Mouse (Mus musculus) lung, embryonic 15.5 days (tissue): ENCODE measurements at regions not wholly inside any gene's neighbourhood (a gene's known extent, or its start where the extent isn't known, plus 50 kb on each side); places are given as distances from the start of the nearest gene placed in this dataset.

Experiments
- ATAC-seq: fragments of 200-750 bp; cut with Nextera tagmentation; 2 replicates; pipeline ENCODE4 v1.8.0; 2017; ENCODE audit warnings: moderate number of reproducible peaks, borderline replicate concordance; ENCODE audit not compliant: low FRiP score, low TSS enrichment; ENCODE audit errors: extremely low read depth
- H3K27ac ChIP-seq: fragments of 300-500 bp; sonication (generic); 2 replicates; pipeline ENCODE4 v1.5.1; 2015; ENCODE audit warnings: moderate library complexity, mild to moderate bottlenecking, inconsistent platforms
- H3K27me3 ChIP-seq: fragments of 300-500 bp; sonication (generic); 2 replicates; pipeline ENCODE4 v1.6.1; 2015; ENCODE audit warnings: inconsistent platforms
- H3K36me3 ChIP-seq: fragments of 300-500 bp; sonication (generic); 2 replicates; pipeline ENCODE4 v1.6.1; 2015; ENCODE audit warnings: inconsistent platforms
- H3K4me1 ChIP-seq: fragments of 300-500 bp; sonication (generic); 2 replicates; pipeline ENCODE4 v1.6.1; 2015; ENCODE audit warnings: inconsistent platforms
- H3K4me2 ChIP-seq: fragments of 300-500 bp; sonication (generic); 2 replicates; pipeline ENCODE4 v1.6.1; 2015; ENCODE audit warnings: inconsistent platforms, mild to moderate bottlenecking, moderate library complexity
- H3K4me3 ChIP-seq: fragments of 300-500 bp; sonication (generic); 2 replicates; pipeline ENCODE4 v1.5.1; 2015; ENCODE audit warnings: mild to moderate bottlenecking, inconsistent platforms
- H3K9ac ChIP-seq: fragments of 300-500 bp; sonication (generic); 2 replicates; pipeline ENCODE4 v1.6.1; 2015; ENCODE audit warnings: inconsistent platforms
- H3K9me3 ChIP-seq: fragments of 300-500 bp; sonication (generic); 2 replicates; pipeline ENCODE4 v1.6.1; 2016; ENCODE audit warnings: inconsistent platforms
- WGBS: fragments of 180-500 bp; shearing (Covaris S2); methylation state at CpG from one replicate; pipeline ENCODE4 v1.1.7; 2015; 5-methylcytosine and 5-hydroxymethylcytosine counted together

DNA sequence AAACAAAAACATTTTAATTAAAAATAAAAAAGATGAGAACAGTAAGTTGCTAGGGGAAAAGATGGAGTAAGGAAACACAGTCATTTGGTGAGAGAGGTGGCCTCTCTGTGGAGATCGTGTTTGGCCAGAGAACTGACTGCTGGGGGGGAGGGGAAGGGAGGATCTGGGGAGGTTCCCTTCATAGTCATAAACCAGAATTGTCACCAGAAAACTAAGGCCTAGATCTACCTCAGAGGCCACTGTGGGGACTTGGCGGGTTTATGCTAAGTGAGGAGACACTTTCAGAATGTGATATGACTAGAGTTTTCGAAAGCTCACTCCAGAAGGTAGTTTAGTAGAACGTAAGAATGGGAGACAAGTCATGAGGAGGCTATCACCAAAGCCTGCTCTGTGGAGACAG is 339.4 kb upstream of the Rnaseh2b start:
- Histone ChIP-seq H3K4me3 (no peak overlapping the region), H3K27ac (no peak overlapping the region), H3K4me1 (peaks cover 16% of the 10 kb centered on the region), H3K9ac (no peak overlapping the region), H3K36me3 (no peaks in the 10 kb centered on the region), H3K4me2 (no peak overlapping the region), H3K27me3 (no peaks in the 10 kb centered on the region), H3K9me3 (no peaks in the 10 kb centered on the region)
- no peak for ATAC-seq
- WGBS, result 88% methylated on average over 4 of the region's 4 CpGs

DNA sequence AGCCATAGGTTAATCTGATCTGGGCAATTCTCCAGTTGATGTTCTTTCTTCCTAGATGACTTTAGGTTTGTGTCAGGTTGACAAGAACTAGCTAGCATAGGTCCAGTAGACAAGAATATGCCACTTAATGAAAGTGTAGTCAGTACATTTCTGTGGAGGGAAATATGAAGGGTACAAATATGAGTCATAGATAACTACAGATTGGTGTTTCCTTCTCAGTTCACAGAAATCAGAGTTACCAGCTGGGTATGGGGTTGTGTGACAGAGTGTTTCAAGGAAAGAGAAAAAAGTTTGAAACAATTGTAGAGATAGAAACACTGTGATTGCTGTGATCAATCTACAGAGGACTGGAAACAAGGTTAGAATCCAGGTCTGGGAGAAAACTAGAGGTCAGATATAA is 337.0 kb upstream of the Rnaseh2b start:
- Histone ChIP-seq H3K9ac (no peak overlapping the region), H3K36me3 (no peaks in the 10 kb centered on the region), H3K4me2 (no peak overlapping the region), H3K27ac (no peak overlapping the region), H3K4me1 (peaks cover 5% of the 10 kb centered on the region; the same call in 1 of the 2 replicates), H3K9me3 (no peaks in the 10 kb centered on the region), H3K4me3 (no peak overlapping the region), H3K27me3 (no peaks in the 10 kb centered on the region)
- no peak for ATAC-seq

DNA sequence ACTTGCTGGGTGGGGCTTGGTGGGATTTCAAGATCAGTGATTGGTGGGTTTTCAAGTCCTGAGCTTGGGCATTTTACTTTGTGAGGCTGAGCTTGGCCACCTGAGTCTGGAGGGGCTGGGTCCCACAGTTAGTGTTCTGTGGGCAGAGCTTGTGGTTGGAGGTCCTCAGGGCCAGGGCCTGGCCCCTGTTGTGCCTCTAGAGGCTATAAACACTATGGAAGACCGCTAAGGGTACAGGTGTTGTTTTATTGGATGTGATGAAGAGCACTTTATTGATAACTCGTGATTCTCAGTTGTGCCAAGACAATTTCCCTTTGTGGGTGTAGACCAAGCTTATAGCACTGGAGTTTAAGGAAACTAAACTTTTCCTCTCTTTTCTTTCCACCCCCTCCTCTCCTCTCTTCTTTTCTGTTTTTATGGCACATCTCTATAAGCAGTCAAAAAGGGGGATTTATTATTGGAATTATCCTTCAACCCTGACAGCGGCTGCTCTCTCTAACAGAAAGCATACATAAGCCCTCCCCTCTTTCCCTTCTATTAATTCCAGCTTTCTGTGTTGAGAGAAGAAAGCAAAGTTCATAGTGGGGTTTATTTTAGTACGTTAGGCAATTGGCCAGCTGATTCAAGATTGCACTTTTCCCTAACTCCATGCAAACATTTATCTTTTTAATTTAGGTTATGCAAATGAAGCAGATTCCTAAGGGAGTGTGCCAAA is 332.0 kb upstream of the Rnaseh2b start:
- H3K36me3 ChIP-seq, result no peaks in the 10 kb centered on the region
- H3K9ac ChIP-seq, result no peak overlapping the region
- no peaks in the 10 kb centered on the region for H3K27me3 ChIP-seq
- H3K27ac ChIP-seq, result no peak overlapping the region
- H3K4me2 ChIP-seq, result no peak overlapping the region
- WGBS, result 63% methylated on average over 4 of the region's 4 CpGs
- no peaks in the 10 kb centered on the region for H3K4me1 ChIP-seq
- no peaks in the 10 kb centered on the region for H3K9me3 ChIP-seq
- ATAC-seq, result no peak
- no peak overlapping the region for H3K4me3 ChIP-seq

DNA sequence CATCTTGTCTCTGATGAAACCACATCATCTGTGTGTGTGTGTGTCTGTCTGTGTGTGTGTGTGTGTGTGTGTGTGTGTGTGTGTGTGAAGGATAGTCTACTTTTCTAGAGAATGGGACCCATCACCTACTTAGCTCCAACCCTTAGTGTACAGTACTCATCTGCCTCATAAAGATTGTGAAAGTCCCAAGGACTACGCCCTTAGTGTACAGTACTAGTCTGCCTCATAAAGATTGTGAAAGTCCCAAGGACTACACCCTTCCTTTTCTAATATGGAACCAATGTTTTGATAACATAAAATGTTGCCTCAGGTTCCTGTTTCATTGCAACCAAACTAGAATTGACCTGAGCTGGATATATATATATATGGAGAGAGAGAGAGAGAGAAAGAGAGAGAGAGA is 323.9 kb upstream of the Rnaseh2b start:
- Histone ChIP-seq H3K36me3 (no peaks in the 10 kb centered on the region), H3K4me3 (no peak overlapping the region), H3K9ac (no peak overlapping the region), H3K4me1 (no peaks in the 10 kb centered on the region), H3K27me3 (no peaks in the 10 kb centered on the region), H3K27ac (no peak overlapping the region), H3K9me3 (no peaks in the 10 kb centered on the region), H3K4me2 (no peak overlapping the region)
- ATAC-seq, result no peak
- 92% methylated on average over 1 of the region's 1 CpGs for WGBS

DNA sequence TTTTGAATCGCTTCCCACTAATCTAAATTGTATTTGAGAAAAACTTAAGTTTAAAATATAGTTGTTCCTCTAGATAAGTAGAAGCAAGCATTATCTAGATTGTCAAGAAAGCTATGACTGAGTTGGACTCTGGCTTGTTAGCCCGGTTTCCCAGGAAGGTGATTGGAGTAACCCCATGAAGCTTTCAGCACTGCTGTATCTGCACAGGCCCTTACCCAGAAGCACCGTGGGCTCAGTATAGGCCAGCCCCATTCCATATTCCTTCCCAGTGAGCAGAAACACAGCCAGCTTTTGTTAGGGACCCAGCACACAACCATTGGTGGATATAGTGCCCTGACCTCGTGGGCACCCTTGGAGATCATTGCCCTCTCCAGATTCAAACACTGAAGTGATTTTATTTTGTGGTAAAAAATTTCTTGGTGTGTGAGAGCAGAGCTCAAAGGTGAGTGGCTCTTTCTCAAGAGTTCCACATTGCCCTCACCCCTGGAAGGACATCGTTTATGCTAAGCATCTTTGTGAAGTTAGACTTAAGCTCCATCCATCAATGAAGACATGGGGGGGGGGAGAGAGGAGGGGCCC is 323.3 kb upstream of the Rnaseh2b start:
- Histone ChIP-seq H3K9ac (no peak overlapping the region), H3K36me3 (no peaks in the 10 kb centered on the region), H3K4me2 (no peak overlapping the region), H3K27ac (no peak overlapping the region), H3K27me3 (no peaks in the 10 kb centered on the region), H3K4me1 (no peaks in the 10 kb centered on the region), H3K4me3 (no peak overlapping the region), H3K9me3 (no peaks in the 10 kb centered on the region)
- 75% methylated on average over 5 of the region's 5 CpGs for WGBS
- no peak for ATAC-seq

DNA sequence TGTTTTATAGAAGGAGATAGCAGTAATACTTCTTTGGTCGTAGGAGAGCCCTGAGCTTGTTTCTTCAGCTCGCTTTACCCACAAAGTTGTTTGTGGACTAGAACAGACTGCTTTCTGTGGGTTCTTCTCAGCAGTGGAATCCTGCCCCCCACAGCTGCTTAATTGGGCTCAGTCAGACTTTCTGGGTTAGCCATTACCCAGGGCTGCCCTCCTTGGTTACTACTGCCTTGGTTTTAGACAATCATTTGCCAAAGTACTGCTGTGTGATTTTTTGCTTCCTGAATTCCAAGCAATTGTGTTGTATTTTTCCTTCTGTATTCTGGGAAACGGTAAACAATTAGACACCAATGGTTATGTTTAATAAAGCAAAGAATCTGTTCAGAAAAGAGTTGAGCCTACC is 321.8 kb upstream of the Rnaseh2b start:
- Histone ChIP-seq H3K36me3 (no peaks in the 10 kb centered on the region), H3K4me1 (no peaks in the 10 kb centered on the region), H3K27ac (no peak overlapping the region), H3K9me3 (no peaks in the 10 kb centered on the region), H3K9ac (no peak overlapping the region), H3K27me3 (no peaks in the 10 kb centered on the region), H3K4me2 (no peak overlapping the region), H3K4me3 (no peak overlapping the region)
- WGBS, result 83% methylated on average over 3 of the region's 3 CpGs
- no peak for ATAC-seq

DNA sequence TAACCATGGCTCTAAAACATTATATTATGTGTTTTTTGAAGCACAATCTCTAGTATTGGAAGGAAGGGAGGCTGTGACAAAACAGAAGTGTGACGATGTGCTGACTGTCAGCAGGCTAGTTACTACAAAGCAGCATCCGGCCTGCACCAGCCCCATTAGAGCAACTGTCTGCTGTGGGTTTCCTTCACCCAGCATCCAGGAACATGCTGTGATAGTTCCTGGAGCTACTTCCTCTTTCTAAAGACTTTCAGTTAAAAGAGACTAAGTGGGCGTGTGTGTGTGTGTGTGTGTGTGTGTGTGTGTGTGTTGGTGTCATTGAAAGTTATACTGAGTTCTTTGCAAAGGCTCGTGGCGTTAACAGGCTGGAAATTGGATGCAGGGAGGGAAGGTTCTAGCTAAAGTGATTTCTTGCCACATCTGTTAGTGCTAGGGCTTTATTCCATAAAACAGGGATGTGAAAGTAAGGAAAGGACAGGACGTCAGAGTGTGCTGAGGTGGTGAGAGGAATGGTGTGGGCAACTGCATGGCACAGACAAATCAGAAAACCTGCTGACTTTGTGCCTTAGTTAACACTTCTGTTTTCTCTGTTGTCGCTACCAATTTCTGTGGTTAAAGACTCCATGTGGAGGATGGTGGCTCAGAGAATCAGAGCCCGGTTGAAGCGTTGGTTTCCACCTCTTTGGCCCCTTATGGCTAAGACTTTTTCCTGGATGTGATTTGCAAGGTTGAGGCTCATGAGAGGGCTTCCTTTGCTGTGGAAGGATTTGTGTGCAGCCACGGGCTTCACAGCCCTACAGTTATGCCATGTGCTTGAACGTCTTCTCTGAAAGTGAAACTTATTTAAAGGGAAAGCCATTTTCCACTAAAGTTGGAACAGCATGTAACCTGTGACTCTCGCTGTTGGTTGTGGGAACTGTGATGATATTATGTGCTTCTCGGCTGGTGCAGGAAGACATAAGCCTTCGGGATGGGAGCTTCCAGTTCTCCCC is 321.0 kb upstream of the Rnaseh2b start:
- H3K36me3 ChIP-seq, result no peaks in the 10 kb centered on the region
- no peak overlapping the region for H3K27ac ChIP-seq
- H3K27me3 ChIP-seq, result no peaks in the 10 kb centered on the region
- 69% methylated on average over 14 of the region's 14 CpGs for WGBS
- no peaks in the 10 kb centered on the region for H3K4me1 ChIP-seq
- no peak for ATAC-seq
- H3K9ac ChIP-seq, result no peak overlapping the region
- H3K4me3 ChIP-seq, result no peak overlapping the region
- no peak overlapping the region for H3K4me2 ChIP-seq
- H3K9me3 ChIP-seq, result no peaks in the 10 kb centered on the region

DNA sequence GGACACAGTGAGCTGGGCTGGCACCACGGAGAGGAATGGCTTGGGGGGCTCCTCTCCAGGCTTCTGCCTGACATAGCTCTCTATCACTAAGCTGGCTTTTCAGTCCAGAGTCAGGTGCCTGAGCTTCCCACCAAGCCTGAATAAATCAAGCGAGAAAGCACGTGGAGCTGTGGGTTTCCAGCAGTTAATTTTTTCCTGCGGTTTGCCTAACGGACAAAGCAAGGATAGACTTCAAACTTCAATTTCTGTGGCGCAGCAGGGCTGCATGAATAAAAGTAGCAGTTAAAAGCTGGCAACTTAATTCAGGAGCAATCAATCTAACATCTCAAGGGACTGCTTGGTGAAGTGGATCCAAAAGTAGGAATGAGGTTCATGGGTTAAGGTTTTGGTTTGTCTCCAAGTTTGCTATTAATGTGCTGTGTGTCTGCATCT is 317.1 kb upstream of the Rnaseh2b start:
- H3K27ac ChIP-seq, result no peak overlapping the region
- no peak overlapping the region for H3K9ac ChIP-seq
- H3K36me3 ChIP-seq, result no peaks in the 10 kb centered on the region
- no peaks in the 10 kb centered on the region for H3K4me1 ChIP-seq
- H3K27me3 ChIP-seq, result no peaks in the 10 kb centered on the region
- 66% methylated on average over 6 of the region's 6 CpGs for WGBS
- no peak for ATAC-seq
- H3K9me3 ChIP-seq, result no peaks in the 10 kb centered on the region
- no peak overlapping the region for H3K4me3 ChIP-seq
- H3K4me2 ChIP-seq, result no peak overlapping the region

DNA sequence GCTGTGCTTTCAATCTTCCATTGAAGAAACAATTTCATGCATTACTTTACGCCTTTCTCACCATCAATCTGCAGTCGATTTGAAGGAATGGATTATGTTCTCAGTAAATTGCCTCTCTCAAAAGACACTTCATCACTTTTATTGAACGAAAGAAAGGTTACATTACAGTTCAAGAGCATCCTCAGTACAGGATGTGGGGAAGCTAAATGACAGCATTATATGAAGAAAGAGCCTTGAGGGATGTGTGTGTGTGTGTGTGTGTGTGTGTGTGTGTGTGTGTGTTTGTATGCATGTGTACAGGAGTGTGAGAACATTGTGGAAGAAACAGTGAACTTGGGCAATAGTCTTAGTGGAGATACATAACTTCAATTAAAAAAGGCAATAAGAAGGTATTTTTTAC is 311.8 kb upstream of the Rnaseh2b start:
- Histone ChIP-seq H3K27ac (no peak overlapping the region), H3K27me3 (no peaks in the 10 kb centered on the region), H3K9ac (no peak overlapping the region), H3K4me1 (no peaks in the 10 kb centered on the region), H3K4me3 (no peak overlapping the region), H3K9me3 (no peaks in the 10 kb centered on the region), H3K4me2 (no peak overlapping the region), H3K36me3 (no peaks in the 10 kb centered on the region)
- WGBS, result 69% methylated on average over 3 of the region's 3 CpGs
- ATAC-seq, result no peak

DNA sequence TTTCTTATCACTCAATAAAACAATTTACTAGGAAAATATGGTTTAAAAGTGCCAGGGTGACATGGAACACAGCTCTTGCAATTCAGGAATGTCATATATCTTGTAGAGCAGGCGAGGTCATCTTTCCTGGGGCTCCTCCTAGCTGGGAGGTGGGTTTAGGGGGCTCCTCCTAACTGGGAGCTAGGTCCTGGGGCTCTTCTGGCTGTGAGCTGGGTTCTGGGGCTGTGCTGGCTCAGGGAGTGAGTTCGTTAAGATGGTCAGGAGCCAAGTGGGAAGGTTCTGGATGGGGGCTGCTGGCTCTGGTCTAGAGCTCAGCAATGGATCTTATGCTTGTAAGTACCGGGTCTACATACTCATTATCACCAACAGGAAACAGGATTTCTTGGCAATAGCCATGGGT is 306.8 kb upstream of the Rnaseh2b start:
- H3K9ac ChIP-seq, result no peak overlapping the region
- WGBS, result 53% methylated on average over 3 of the region's 3 CpGs
- H3K27me3 ChIP-seq, result no peaks in the 10 kb centered on the region
- no peak overlapping the region for H3K4me2 ChIP-seq
- H3K4me1 ChIP-seq, result no peaks in the 10 kb centered on the region
- H3K9me3 ChIP-seq, result no peaks in the 10 kb centered on the region
- H3K36me3 ChIP-seq, result no peaks in the 10 kb centered on the region
- H3K27ac ChIP-seq, result no peak overlapping the region
- ATAC-seq, result no peak
- H3K4me3 ChIP-seq, result no peak overlapping the region

DNA sequence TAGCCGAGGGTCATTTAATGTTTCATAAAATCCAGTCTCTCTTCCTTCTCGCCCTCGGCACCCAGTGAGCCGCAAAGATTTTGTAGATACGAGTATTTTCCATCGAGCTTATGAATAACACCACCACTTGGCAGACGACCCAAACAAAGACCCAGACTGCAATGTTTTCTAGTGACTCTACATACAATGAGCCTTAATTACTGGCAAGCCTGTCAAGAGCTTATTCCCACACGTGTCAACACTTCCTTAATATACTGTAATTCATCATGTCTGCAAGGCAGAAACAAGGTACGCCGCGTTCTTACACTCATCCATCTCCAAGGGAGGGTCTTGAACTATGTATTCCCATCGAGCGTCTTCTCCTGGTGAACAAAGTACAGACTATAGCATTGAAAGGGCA is 306.2 kb upstream of the Rnaseh2b start:
- H3K4me3 ChIP-seq, result no peak overlapping the region
- H3K27ac ChIP-seq, result no peak overlapping the region
- H3K4me1 ChIP-seq, result no peaks in the 10 kb centered on the region
- no peak overlapping the region for H3K9ac ChIP-seq
- H3K36me3 ChIP-seq, result no peaks in the 10 kb centered on the region
- H3K27me3 ChIP-seq, result no peaks in the 10 kb centered on the region
- 62% methylated on average over 13 of the region's 13 CpGs for WGBS
- H3K9me3 ChIP-seq, result no peaks in the 10 kb centered on the region
- no peak overlapping the region for H3K4me2 ChIP-seq
- no peak for ATAC-seq

DNA sequence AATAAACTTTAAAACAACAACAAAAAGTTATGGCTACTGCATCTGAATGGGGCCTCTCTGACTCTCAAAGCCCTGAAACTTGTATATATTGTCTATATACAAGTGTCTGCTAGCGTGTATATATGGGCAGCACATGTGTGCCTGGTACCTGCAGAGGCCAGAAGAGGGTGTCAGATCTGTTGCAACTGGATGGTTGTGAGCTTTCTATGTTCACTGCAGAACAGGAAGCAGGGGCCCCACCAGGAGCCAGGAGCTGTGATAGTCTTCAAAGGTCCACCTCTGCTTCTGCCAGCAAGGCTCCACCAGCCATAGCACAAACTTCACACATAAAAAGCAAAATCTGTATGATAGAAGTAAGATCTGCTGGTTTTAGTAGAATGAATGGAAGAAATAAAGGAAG is 297.1 kb upstream of the Rnaseh2b start:
- Histone ChIP-seq H3K27me3 (no peaks in the 10 kb centered on the region), H3K4me1 (no peaks in the 10 kb centered on the region), H3K27ac (no peak overlapping the region), H3K9ac (no peak overlapping the region), H3K4me3 (no peak overlapping the region), H3K9me3 (no peaks in the 10 kb centered on the region), H3K4me2 (no peak overlapping the region), H3K36me3 (no peaks in the 10 kb centered on the region)
- 77% methylated on average over 1 of the region's 1 CpGs for WGBS
- ATAC-seq, result no peak
